In genomic region chr13:83725831-83726230, GRCm38 (mm10) we compare ENCODE assay signal across 9 mouse cellular contexts.
DNase-seq lines count a peak whose midpoint lies in the region; ATAC-seq and TF ChIP-seq lines count a peak whose summit lies in the region.
"Had no signal": no experiment of that assay in that cellular context is flagged by ENCODE, and none has a peak within 500 bp of the region (broad histone marks: within the 10 kb centered on the region; RNA-seq: fewer than 3 reads in every experiment).

No protein-coding gene starts in this region.

- no peaks in the 10 kb centered on the region for H3K9me3 ChIP-seq in forebrain, embryonic 13.5 days (replicated peaks)
- H3K9me3 ChIP-seq in midbrain, embryonic 12.5 days = no peaks in the 10 kb centered on the region
- no peaks in the 10 kb centered on the region for H3K9me3 ChIP-seq in stomach, postnatal 0 days (ENCODE audit: control insufficient read depth, low read length)
- H3K9me3 ChIP-seq: liver, embryonic 12.5 days had no signal

- WGBS in forebrain, embryonic 13.5 days = 2% methylated on average over 13 of the region's 13 CpGs
- WGBS in midbrain, embryonic 12.5 days = 3% methylated on average over 13 of the region's 13 CpGs
- 9% methylated on average over 13 of the region's 13 CpGs for WGBS in stomach, postnatal 0 days

- H3K4me2 ChIP-seq in forebrain, embryonic 13.5 days = peak overlapping the region; percentile 87
- peak overlapping the region; percentile 68 for H3K4me2 ChIP-seq in midbrain, embryonic 12.5 days (replicated peaks)
- H3K4me2 ChIP-seq in stomach, postnatal 0 days (replicated peaks; ENCODE audit: low read depth) = no peak overlapping the region
- H3K4me2 ChIP-seq: liver, embryonic 12.5 days had no signal

- no peak for TF ChIP-seq CTCF in left cerebral cortex, adult 2 months (IDR thresholded peaks at IDR 0.05)
- TF ChIP-seq CTCF in stomach, postnatal 0 days (IDR thresholded peaks at IDR 0.05; ENCODE audit: low read depth) = no peak

- H3K4me3 ChIP-seq in left cerebral cortex, adult 2 months = peak overlapping the region; percentile 83
- H3K4me3 ChIP-seq in forebrain, embryonic 13.5 days = peak overlapping the region; percentile 90
- H3K4me3 ChIP-seq in midbrain, embryonic 12.5 days = peak overlapping the region; percentile 92
- no peak overlapping the region for H3K4me3 ChIP-seq in stomach, postnatal 0 days (ENCODE audit: low read depth, low read length)
- H3K4me3 ChIP-seq: liver, embryonic 12.5 days had no signal

- H3K27me3 ChIP-seq in forebrain, embryonic 13.5 days = no peaks in the 10 kb centered on the region
- H3K27me3 ChIP-seq in midbrain, embryonic 12.5 days = peaks cover 13% of the 10 kb centered on the region
- H3K27me3 ChIP-seq in stomach, postnatal 0 days (ENCODE audit: control insufficient read depth, insufficient read depth, low read length) = peaks cover 34% of the 10 kb centered on the region

- DNase-seq in left cerebral cortex, adult 2 months (ENCODE audit: extremely low spot score in 1 of 2, low spot score in 2 of 2) = no peak
- no peak for DNase-seq in left cerebral cortex, postnatal 4 days
- no peak for DNase-seq in stomach, postnatal 0 days (ENCODE audit: low spot score)
- no peak for DNase-seq in ovary, postnatal 36 days (ENCODE audit: low spot score)
- no peak for DNase-seq in spleen, postnatal 36 days (ENCODE audit: low spot score in 2 of 2)
- DNase-seq: kidney, adult 8-10 months had no signal

- no peak for TF ChIP-seq EP300 in stomach, postnatal 0 days (optimal IDR thresholded peaks at IDR 0.05)

- peaks cover 10% of the 10 kb centered on the region for H3K36me3 ChIP-seq in forebrain, embryonic 13.5 days (ENCODE audit: poor library complexity, severe bottlenecking)
- H3K36me3 ChIP-seq in midbrain, embryonic 12.5 days = no peaks in the 10 kb centered on the region
- no peaks in the 10 kb centered on the region for H3K36me3 ChIP-seq in stomach, postnatal 0 days (ENCODE audit: control insufficient read depth, insufficient read depth, low read length)
- H3K36me3 ChIP-seq: liver, embryonic 12.5 days had no signal

- intact Hi-C loops in left cerebral cortex, adult 2 months (cut with DNase I) = loop anchor here (5.0 to 10.0 kb wide), 6 partner anchors 331 to 886 kb away; partner anchors contain the start of gene Tmem161b
- intact Hi-C loops in left cerebral cortex, postnatal 4 days (cut with DNase I) = loop anchor here (10.0 kb wide), 1 partner anchor 839 kb away; no protein-coding TSS in a partner anchor

- H3K4me1 ChIP-seq in forebrain, embryonic 13.5 days = no peaks in the 10 kb centered on the region
- no peaks in the 10 kb centered on the region for H3K4me1 ChIP-seq in midbrain, embryonic 12.5 days
- H3K4me1 ChIP-seq in stomach, postnatal 0 days (replicated peaks; ENCODE audit: control insufficient read depth, insufficient read depth) = no peaks in the 10 kb centered on the region

- H3K9ac ChIP-seq in forebrain, embryonic 13.5 days = peak overlapping the region; percentile 100
- H3K9ac ChIP-seq in midbrain, embryonic 12.5 days (replicated peaks) = peak overlapping the region; percentile 100
- H3K9ac ChIP-seq in stomach, postnatal 0 days (ENCODE audit: low read length) = no peak overlapping the region
- H3K9ac ChIP-seq: liver, embryonic 12.5 days had no signal

- ATAC-seq in forebrain, embryonic 13.5 days = no peak
- ATAC-seq in midbrain, embryonic 12.5 days (ENCODE audit: low FRiP score, low read depth) = no peak
- no peak for ATAC-seq in stomach, postnatal 0 days (ENCODE audit: low FRiP score, low TSS enrichment)
- ATAC-seq: liver, embryonic 12.5 days had no signal

- peak overlapping the region; percentile 99 for H3K27ac ChIP-seq in left cerebral cortex, adult 2 months
- H3K27ac ChIP-seq in forebrain, embryonic 13.5 days = peak overlapping the region; percentile 100
- H3K27ac ChIP-seq in midbrain, embryonic 12.5 days (replicated peaks) = peak overlapping the region; percentile 100
- H3K27ac ChIP-seq in stomach, postnatal 0 days (replicated peaks) = no peak overlapping the region
- H3K27ac ChIP-seq: liver, embryonic 12.5 days had no signal
